Comparison of ENCODE assay signal across 12 mouse cellular contexts in the genomic region with DNA sequence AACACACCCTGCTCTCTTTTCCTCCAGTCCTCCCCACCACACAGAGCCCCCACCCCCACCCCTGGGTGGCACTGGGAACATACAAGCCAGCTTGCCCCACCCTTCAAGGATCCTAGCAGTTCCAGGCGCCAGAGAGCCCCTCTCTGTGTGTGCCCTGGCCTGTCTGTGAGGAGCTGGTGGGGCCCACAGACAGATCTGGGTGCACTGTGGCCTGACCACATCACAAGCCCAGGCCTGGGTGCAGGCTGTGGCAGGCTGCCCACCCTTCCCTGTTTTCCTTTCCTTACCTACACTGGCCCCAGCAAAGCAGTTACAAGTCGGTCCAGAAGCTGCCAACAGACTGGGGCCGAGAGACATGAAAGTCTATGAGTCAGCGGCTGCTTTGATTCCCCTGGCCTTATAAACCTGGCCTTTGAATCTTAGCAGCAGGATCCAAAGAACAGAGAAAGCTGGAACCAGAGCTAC.
DNase-seq lines count a peak whose midpoint lies in the region; ATAC-seq and TF ChIP-seq lines count a peak whose summit lies in the region.
"Had no signal": no experiment of that assay in that cellular context is flagged by ENCODE, and none has a peak within 500 bp of the region (broad histone marks: within the 10 kb centered on the region; RNA-seq: fewer than 3 reads in every experiment).

No protein-coding gene starts in this region.

- ATAC-seq in hindbrain, embryonic 12.5 days (ENCODE audit: low FRiP score) = no peak
- ATAC-seq in embryonic facial prominence, embryonic 13.5 days (ENCODE audit: insufficient number of reproducible peaks, insufficient read depth, low FRiP score, low TSS enrichment, low read depth) = no peak
- no peak for ATAC-seq in limb, embryonic 12.5 days (ENCODE audit: insufficient number of reproducible peaks, insufficient read depth, low FRiP score, low TSS enrichment, low read depth)
- no peak for ATAC-seq in erythroid progenitor cell, adult 5-6 weeks (replicated peaks; ENCODE audit: low FRiP score, poor library complexity, severe bottlenecking)

- H3K4me2 ChIP-seq in hindbrain, embryonic 12.5 days (replicated peaks) = no peak overlapping the region
- H3K4me2 ChIP-seq in embryonic facial prominence, embryonic 13.5 days = no peak overlapping the region
- no peak overlapping the region for H3K4me2 ChIP-seq in limb, embryonic 12.5 days
- H3K4me2 ChIP-seq: neural tube, embryonic 13.5 days had no signal

- no peak overlapping the region for H3K4me3 ChIP-seq in hindbrain, embryonic 10.5 days
- H3K4me3 ChIP-seq in hindbrain, embryonic 12.5 days = no peak overlapping the region
- peak overlapping the region; percentile 3 for H3K4me3 ChIP-seq in ES-Bruce4 (ENCODE audit: low read depth, low read length)
- no peak overlapping the region for H3K4me3 ChIP-seq in embryonic facial prominence, embryonic 13.5 days
- H3K4me3 ChIP-seq in limb, embryonic 12.5 days (replicated peaks) = no peak overlapping the region
- H3K4me3 ChIP-seq: layer of hippocampus, adult 2 months; neural tube, embryonic 13.5 days had no signal

- TF ChIP-seq EP300 in ES-Bruce4 (IDR thresholded peaks at IDR 0.05; ENCODE audit: insufficient read depth, low read depth, low read length) = no peak

- no peaks in the 10 kb centered on the region for H3K27me3 ChIP-seq in hindbrain, embryonic 10.5 days (ENCODE audit: insufficient read depth, poor library complexity, severe bottlenecking)
- no peaks in the 10 kb centered on the region for H3K27me3 ChIP-seq in hindbrain, embryonic 12.5 days
- H3K27me3 ChIP-seq in ES-Bruce4 (ENCODE audit: control insufficient read depth, insufficient read depth, low read length, poor library complexity, severe bottlenecking) = no peaks in the 10 kb centered on the region
- no peaks in the 10 kb centered on the region for H3K27me3 ChIP-seq in embryonic facial prominence, embryonic 13.5 days
- H3K27me3 ChIP-seq in limb, embryonic 12.5 days = no peaks in the 10 kb centered on the region
- H3K27me3 ChIP-seq: neural tube, embryonic 13.5 days had no signal

- H3K9ac ChIP-seq in hindbrain, embryonic 12.5 days = no peak overlapping the region
- peak overlapping the region; percentile 73 for H3K9ac ChIP-seq in ES-Bruce4 (ENCODE audit: low read depth, poor library complexity, severe bottlenecking)
- no peak overlapping the region for H3K9ac ChIP-seq in embryonic facial prominence, embryonic 13.5 days
- H3K9ac ChIP-seq in limb, embryonic 12.5 days (replicated peaks) = no peak overlapping the region
- H3K9ac ChIP-seq: neural tube, embryonic 13.5 days had no signal

- H3K4me1 ChIP-seq in hindbrain, embryonic 10.5 days (replicated peaks) = peaks cover 21% of the 10 kb centered on the region
- no peaks in the 10 kb centered on the region for H3K4me1 ChIP-seq in hindbrain, embryonic 12.5 days
- no peaks in the 10 kb centered on the region for H3K4me1 ChIP-seq in ES-Bruce4 (ENCODE audit: control insufficient read depth, insufficient read depth, low read length)
- H3K4me1 ChIP-seq in embryonic facial prominence, embryonic 13.5 days = peaks cover 17% of the 10 kb centered on the region
- H3K4me1 ChIP-seq in limb, embryonic 12.5 days (replicated peaks) = peaks cover 25% of the 10 kb centered on the region
- H3K4me1 ChIP-seq: neural tube, embryonic 13.5 days had no signal

- no peak for TF ChIP-seq POLR2A in ES-Bruce4 (IDR thresholded peaks at IDR 0.05; ENCODE audit: insufficient read depth, low read length)

- H3K27ac ChIP-seq in hindbrain, embryonic 10.5 days = peak overlapping the region; percentile 40
- no peak overlapping the region for H3K27ac ChIP-seq in hindbrain, embryonic 12.5 days
- H3K27ac ChIP-seq in ES-Bruce4 (ENCODE audit: insufficient read depth, low read length) = peak overlapping the region; percentile 92
- peak overlapping the region; percentile 65 for H3K27ac ChIP-seq in embryonic facial prominence, embryonic 13.5 days
- H3K27ac ChIP-seq in limb, embryonic 12.5 days = peak overlapping the region; percentile 59; the same call in 1 of the 2 replicates
- H3K27ac ChIP-seq: layer of hippocampus, adult 2 months; neural tube, embryonic 13.5 days had no signal

- no peak for DNase-seq in hindbrain, embryonic 10.5 days (ENCODE audit: low spot score)
- no peak for DNase-seq in thymus, postnatal 36 days
- DNase-seq in right cerebral cortex, postnatal 25 days = no peak
- DNase-seq: cerebellum, adult 8-10 months; lung, postnatal 14 days had no signal

- H3K9me3 ChIP-seq in hindbrain, embryonic 10.5 days = no peaks in the 10 kb centered on the region
- H3K9me3 ChIP-seq in hindbrain, embryonic 12.5 days (replicated peaks) = no peaks in the 10 kb centered on the region
- H3K9me3 ChIP-seq in ES-Bruce4 (replicated peaks; ENCODE audit: control insufficient read depth, insufficient read depth, low read length, poor library complexity, severe bottlenecking) = no peaks in the 10 kb centered on the region
- no peaks in the 10 kb centered on the region for H3K9me3 ChIP-seq in embryonic facial prominence, embryonic 13.5 days
- H3K9me3 ChIP-seq in limb, embryonic 12.5 days = no peaks in the 10 kb centered on the region
- H3K9me3 ChIP-seq: neural tube, embryonic 13.5 days had no signal

- no peak for TF ChIP-seq CTCF in ES-Bruce4 (IDR thresholded peaks at IDR 0.05; ENCODE audit: low read depth, low read length)

- whole genome bisulfite sequencing in hindbrain, embryonic 10.5 days = 68% methylated on average over 4 of the region's 4 CpGs
- 59% methylated on average over 4 of the region's 4 CpGs for WGBS in hindbrain, embryonic 12.5 days
- WGBS in embryonic facial prominence, embryonic 13.5 days = 41% methylated on average over 4 of the region's 4 CpGs
- 48% methylated on average over 4 of the region's 4 CpGs for WGBS in limb, embryonic 12.5 days

- no peaks in the 10 kb centered on the region for H3K36me3 ChIP-seq in hindbrain, embryonic 10.5 days
- no peaks in the 10 kb centered on the region for H3K36me3 ChIP-seq in hindbrain, embryonic 12.5 days
- no peaks in the 10 kb centered on the region for H3K36me3 ChIP-seq in ES-Bruce4 (ENCODE audit: control insufficient read depth, insufficient read depth, low read length, poor library complexity, severe bottlenecking)
- no peaks in the 10 kb centered on the region for H3K36me3 ChIP-seq in embryonic facial prominence, embryonic 13.5 days
- no peaks in the 10 kb centered on the region for H3K36me3 ChIP-seq in limb, embryonic 12.5 days
- H3K36me3 ChIP-seq: neural tube, embryonic 13.5 days had no signal
